Mouse (Mus musculus) neural tube, embryonic 14.5 days (tissue): ENCODE measurements at regions not wholly inside any gene's neighbourhood (a gene's known extent, or its start where the extent isn't known, plus 50 kb on each side); places are given as distances from the start of the nearest gene placed in this dataset.

Source experiments
- ATAC-seq: fragments of 200-750 bp; cut with Nextera tagmentation; 2 replicates; pipeline ENCODE4 v1.8.0; 2017; ENCODE audit warnings: low read depth, mild to moderate bottlenecking, moderate TSS enrichment, moderate library complexity
- H3K27ac ChIP-seq: fragments of 300-500 bp; sonication (generic); 2 replicates; pipeline ENCODE4 v1.5.1; 2014; ENCODE audit warnings: low read depth, mild to moderate bottlenecking, control low read depth, low read length, moderate library complexity, mixed read lengths
- H3K27me3 ChIP-seq: fragments of 300-500 bp; sonication (generic); 2 replicates; pipeline ENCODE4 v1.6.1; 2014; ENCODE audit warnings: low read length; ENCODE audit not compliant: control insufficient read depth, insufficient read depth
- H3K36me3 ChIP-seq: fragments of 300-500 bp; sonication (generic); 2 replicates; pipeline ENCODE4 v1.6.1; 2014; ENCODE audit warnings: low read length, mixed read lengths; ENCODE audit not compliant: control insufficient read depth, insufficient read depth
- H3K4me1 ChIP-seq: fragments of 300-500 bp; sonication (generic); 2 replicates; pipeline ENCODE4 v1.6.1; 2014; ENCODE audit warnings: low read length; ENCODE audit not compliant: control insufficient read depth, insufficient read depth
- H3K4me2 ChIP-seq: fragments of 300-500 bp; sonication (generic); 2 replicates; pipeline ENCODE4 v1.6.1; 2014; ENCODE audit warnings: mild to moderate bottlenecking, low read depth, low read length, control low read depth
- H3K4me3 ChIP-seq: fragments of 300-500 bp; sonication (generic); 2 replicates; pipeline ENCODE4 v1.5.1; 2014; ENCODE audit warnings: low read depth, low read length, control low read depth, mixed read lengths
- H3K9ac ChIP-seq: fragments of 300-500 bp; sonication (generic); replicated peaks from 2 replicates; pipeline ENCODE4 v1.6.1; 2014; ENCODE audit warnings: low read depth, mild to moderate bottlenecking, control low read depth, low read length, mixed read lengths
- H3K9me3 ChIP-seq: fragments of 300-500 bp; sonication (generic); 2 replicates; pipeline ENCODE4 v1.6.1; 2016; ENCODE audit warnings: low read length; ENCODE audit not compliant: control insufficient read depth
- WGBS: fragments of 180-500 bp; shearing (Covaris S2); extraction: QIAGEN DNeasy Blood & Tissue Kit; methylation state at CpG from one replicate; pipeline ENCODE4 v1.1.7; 2014; 5-methylcytosine and 5-hydroxymethylcytosine counted together

- peaks cover 12% of the 10 kb centered on the region for H3K4me1 ChIP-seq
- H3K9me3 ChIP-seq = no peaks in the 10 kb centered on the region
- H3K4me3 ChIP-seq = 0 out of 2 replicates have a peak overlapping the region, but pooled peaks have one; percentile 5
- no peaks in the 10 kb centered on the region for H3K36me3 ChIP-seq
- peak overlapping the region; percentile 26 for H3K4me2 ChIP-seq
- H3K9ac ChIP-seq = no peak overlapping the region
- WGBS = 29% methylated on average over 26 of the region's 26 CpGs
- H3K27ac ChIP-seq = peak overlapping the region; percentile 23
- no peaks in the 10 kb centered on the region for H3K27me3 ChIP-seq
- peak; percentile 79; the same call in 1 of the 2 replicates for ATAC-seq
These were observed 242.0 kb downstream of the Cd83 start for GRCm38 (mm10) chr13:44026321-44027255.

- no peaks in the 10 kb centered on the region for H3K9me3 ChIP-seq
- no peaks in the 10 kb centered on the region for H3K27me3 ChIP-seq
- no peak for ATAC-seq
- H3K27ac ChIP-seq = no peak overlapping the region
- H3K4me1 ChIP-seq = peaks cover 12% of the 10 kb centered on the region
- H3K36me3 ChIP-seq = no peaks in the 10 kb centered on the region
- no peak overlapping the region for H3K4me2 ChIP-seq
- 88% methylated on average over 6 of the region's 6 CpGs for WGBS
- no peak overlapping the region for H3K9ac ChIP-seq
- H3K4me3 ChIP-seq = no peak overlapping the region
These were observed 243.5 kb downstream of the Cd83 start for GRCm38 (mm10) chr13:44028081-44028480.

GRCm38 (mm10) chr13:44030590-44030989 is 246.0 kb downstream of the Cd83 start:
- Histone ChIP-seq H3K4me1 (peaks cover 12% of the 10 kb centered on the region), H3K4me3 (no peak overlapping the region), H3K9me3 (no peaks in the 10 kb centered on the region), H3K4me2 (no peak overlapping the region), H3K36me3 (no peaks in the 10 kb centered on the region), H3K9ac (no peak overlapping the region), H3K27ac (no peak overlapping the region), H3K27me3 (no peaks in the 10 kb centered on the region)
- no peak for ATAC-seq
- 88% methylated on average over 5 of the region's 5 CpGs for WGBS

GRCm38 (mm10) chr13:44037774-44038294 is 253.3 kb downstream of the Cd83 start:
- 58% methylated on average over 8 of the region's 8 CpGs for WGBS
- no peak overlapping the region for H3K4me2 ChIP-seq
- H3K27ac ChIP-seq = no peak overlapping the region
- no peaks in the 10 kb centered on the region; the same call in 1 of the 2 replicates for H3K4me1 ChIP-seq
- no peak overlapping the region for H3K4me3 ChIP-seq
- ATAC-seq = no peak
- H3K9me3 ChIP-seq = no peaks in the 10 kb centered on the region
- H3K36me3 ChIP-seq = no peaks in the 10 kb centered on the region
- no peak overlapping the region for H3K9ac ChIP-seq
- no peaks in the 10 kb centered on the region for H3K27me3 ChIP-seq

DNA sequence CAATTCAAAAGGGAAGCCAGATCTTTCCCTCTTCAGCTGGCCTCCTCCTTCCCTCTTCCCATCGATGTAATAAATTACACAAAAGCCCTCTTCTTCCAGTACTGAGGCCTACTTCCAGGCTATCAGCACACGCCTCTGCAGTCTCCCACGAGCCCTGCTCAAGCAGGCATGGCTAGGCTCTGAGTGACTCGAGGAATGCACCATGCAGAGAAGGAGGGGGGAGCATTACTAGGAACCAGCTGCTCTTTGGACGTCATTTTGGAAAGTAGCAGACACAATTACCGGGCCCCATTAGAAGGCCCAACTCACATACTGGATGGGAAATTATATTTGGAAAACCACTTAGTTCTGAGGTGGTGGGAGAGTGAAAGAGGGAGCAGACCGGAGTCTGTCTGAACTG is 253.7 kb downstream of the Cd83 start:
- Histone ChIP-seq H3K4me1 (peaks cover 5% of the 10 kb centered on the region; the same call in 1 of the 2 replicates), H3K9ac (no peak overlapping the region), H3K4me3 (no peak overlapping the region), H3K27ac (no peak overlapping the region), H3K36me3 (no peaks in the 10 kb centered on the region), H3K4me2 (no peak overlapping the region), H3K9me3 (no peaks in the 10 kb centered on the region), H3K27me3 (no peaks in the 10 kb centered on the region)
- ATAC-seq = no peak
- 34% methylated on average over 7 of the region's 7 CpGs for WGBS

DNA sequence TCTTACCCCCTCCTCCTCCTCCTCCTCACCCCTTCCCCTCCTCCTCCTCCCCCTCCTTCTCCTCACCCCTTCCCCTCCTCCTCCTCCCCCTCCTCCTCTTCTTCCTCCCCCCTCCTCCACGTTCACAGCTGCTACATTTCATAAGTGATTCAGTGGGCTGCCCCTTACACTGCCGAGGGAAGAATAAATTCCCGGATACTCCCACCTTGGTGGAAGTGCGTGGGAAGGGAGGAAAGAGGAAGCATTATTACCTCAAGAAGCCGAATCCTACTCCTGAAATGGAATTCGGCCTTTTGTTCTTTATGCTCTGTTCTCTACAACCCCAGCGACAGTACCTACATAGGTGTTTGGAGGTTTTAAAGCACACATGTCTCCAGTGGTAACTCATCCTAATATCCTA is 256.1 kb downstream of the Cd83 start:
- WGBS = 48% methylated on average over 7 of the region's 7 CpGs
- H3K4me3 ChIP-seq = no peak overlapping the region
- no peak for ATAC-seq
- H3K27ac ChIP-seq = no peak overlapping the region
- H3K27me3 ChIP-seq = no peaks in the 10 kb centered on the region
- no peaks in the 10 kb centered on the region for H3K9me3 ChIP-seq
- no peak overlapping the region for H3K9ac ChIP-seq
- H3K4me2 ChIP-seq = no peak overlapping the region
- H3K4me1 ChIP-seq = peaks cover 8% of the 10 kb centered on the region; the same call in 1 of the 2 replicates
- no peaks in the 10 kb centered on the region for H3K36me3 ChIP-seq

DNA sequence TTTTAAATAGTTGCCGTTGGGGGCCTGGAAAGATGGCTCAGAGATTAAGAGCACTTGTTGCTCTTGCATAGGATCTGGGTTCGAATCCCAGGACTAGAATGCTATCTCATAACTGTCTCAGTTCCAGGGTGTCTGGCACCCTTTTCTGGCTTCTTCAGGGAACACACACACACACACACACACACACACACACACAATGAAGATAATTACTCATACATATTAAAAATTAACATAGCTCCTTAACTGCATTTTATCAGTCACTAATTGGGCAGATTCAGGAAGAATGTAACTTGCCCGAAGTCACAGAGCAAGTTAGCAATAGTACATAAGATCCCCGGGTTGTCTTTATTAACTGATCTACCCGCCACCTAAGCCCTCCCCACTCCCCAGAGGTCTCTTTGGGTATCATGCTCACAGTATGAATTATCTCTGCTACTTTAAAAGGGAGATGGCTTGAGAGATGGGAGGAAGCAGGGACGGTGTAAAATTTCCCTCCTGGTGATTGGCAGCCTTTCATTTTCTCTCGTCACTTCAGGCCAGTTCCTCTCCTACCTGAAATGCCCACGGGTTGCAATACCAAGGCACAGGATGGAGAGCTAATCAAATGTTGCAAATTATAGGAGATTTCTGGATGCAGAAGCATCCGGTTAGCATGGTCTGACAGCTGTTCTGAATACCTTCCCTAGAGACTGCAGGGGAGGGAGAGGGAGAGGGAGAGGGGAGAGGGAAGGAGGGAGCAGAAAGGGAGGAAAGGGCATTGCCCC is 258.3 kb downstream of the Cd83 start:
- Histone ChIP-seq H3K4me2 (no peak overlapping the region), H3K9me3 (no peaks in the 10 kb centered on the region)
- 30% methylated on average over 9 of the region's 9 CpGs for WGBS

GRCm38 (mm10) chr13:44043494-44043885 is 258.9 kb downstream of the Cd83 start:
- H3K9me3 ChIP-seq = no peaks in the 10 kb centered on the region
- no peak overlapping the region for H3K27ac ChIP-seq
- H3K9ac ChIP-seq = no peak overlapping the region
- WGBS = 2% methylated on average over 5 of the region's 5 CpGs
- no peak overlapping the region for H3K4me2 ChIP-seq
- no peak for ATAC-seq
- H3K27me3 ChIP-seq = no peaks in the 10 kb centered on the region
- no peaks in the 10 kb centered on the region for H3K36me3 ChIP-seq
- H3K4me3 ChIP-seq = no peak overlapping the region
- H3K4me1 ChIP-seq = peaks cover 8% of the 10 kb centered on the region; the same call in 1 of the 2 replicates

More for the DNA sequence above, 258.3 kb downstream of the Cd83 start:
- no peak; the same call in 1 of the 2 replicates for ATAC-seq
- Histone ChIP-seq H3K36me3 (no peaks in the 10 kb centered on the region), H3K4me3 (no peak overlapping the region), H3K9ac (no peak overlapping the region), H3K27me3 (no peaks in the 10 kb centered on the region), H3K27ac (no peak overlapping the region), H3K4me1 (peaks cover 8% of the 10 kb centered on the region; the same call in 1 of the 2 replicates)
